Mouse (Mus musculus) small intestine, adult 2 months (tissue): ENCODE results near the gene Gm47969.

Source experiments
- CTCF ChIP-seq: fragments of 200-500 bp; IDR thresholded peaks from 2 replicates; pipeline ENCODE4 v1.5.1; 2012; ENCODE audit warnings: low read depth, mild to moderate bottlenecking, control low read depth, inconsistent platforms, low read length, moderate library complexity, mixed read lengths; ENCODE audit not compliant: insufficient replicate concordance, insufficient read length; ENCODE audit errors: extremely low read depth
- POLR2A ChIP-seq: fragments of 200-500 bp; IDR thresholded peaks from 2 replicates; pipeline ENCODE4 v1.6.1; 2012; ENCODE audit warnings: low read depth, mild to moderate bottlenecking, control low read depth, inconsistent platforms, low read length, moderate library complexity

DNA sequence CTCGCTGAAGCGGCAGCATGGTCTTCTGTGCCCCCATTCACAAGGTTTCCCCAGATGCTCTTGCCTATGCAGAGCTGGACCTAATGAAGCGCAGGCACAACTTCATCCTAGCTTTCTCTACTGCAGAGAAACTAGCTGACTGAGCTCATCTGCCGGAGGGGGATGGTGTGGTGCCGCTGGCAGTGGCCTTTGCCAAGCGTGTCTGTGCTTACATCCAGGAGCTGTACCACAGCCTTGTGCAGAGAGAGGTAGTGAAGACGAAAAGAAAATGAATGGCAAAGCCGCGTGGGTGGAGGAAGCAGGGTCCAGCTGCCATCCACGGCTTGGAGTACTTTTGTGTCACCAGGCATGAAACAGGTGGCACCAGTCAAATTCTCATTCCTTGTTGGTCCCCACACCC is 22.5 kb downstream of the Gm47969 start:
- TF ChIP-seq POLR2A (no peak), CTCF (no peak)
